Mouse (Mus musculus): ENCODE measurements around the gene Eif2s1. TPM values are rescaled to one million over a fixed set of nuclear protein-coding genes. Genes with fewer than 3 reads are reported as not detected.
"Not testable (repeated sequence)": the region's sequence is repeated elsewhere in the genome, so short reads cannot be mapped to it uniquely, and the experiment has no call there.

The Eif2s1 gene
- total RNA-seq, 2 experiments from 2014 or later, result 52.5 to 90.0 TPM

DNA sequence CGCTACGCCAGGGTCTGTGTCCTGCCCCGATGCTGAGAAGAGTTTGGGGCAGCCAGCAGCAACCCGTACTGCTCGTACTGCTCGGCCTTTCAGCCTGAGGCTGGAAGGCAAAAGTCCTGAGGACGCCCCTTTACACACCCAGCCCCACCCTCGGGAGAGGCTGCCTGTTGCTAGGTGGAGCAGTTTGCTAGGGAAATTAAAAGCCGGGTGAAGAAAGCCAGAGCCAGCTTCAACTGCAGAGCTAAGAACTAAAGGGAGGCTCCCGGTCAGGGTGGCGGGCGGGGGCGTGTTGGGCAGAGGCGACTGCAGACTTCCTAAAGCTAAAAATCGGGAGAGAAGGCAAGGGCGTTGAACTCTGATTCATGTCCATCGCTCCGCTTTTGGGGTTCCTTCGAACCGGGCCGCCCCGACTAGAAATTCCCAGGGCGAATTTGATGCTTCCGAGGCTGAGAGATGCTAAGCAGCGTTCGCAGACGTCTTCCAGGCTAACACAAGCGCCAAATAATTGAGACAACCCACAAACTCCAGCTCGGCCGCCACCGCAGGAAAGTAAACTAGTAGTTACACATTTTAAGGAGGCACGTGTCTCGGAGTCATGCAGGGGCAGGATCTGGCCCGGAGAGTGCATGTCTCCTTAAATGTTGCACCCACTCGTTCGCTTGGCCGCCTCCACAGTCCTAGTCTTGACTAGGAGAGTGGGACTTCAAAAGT, 50.2 kb downstream of the Eif2s1 start:
- ATAC-seq (ENCODE audit: poor library complexity, severe bottlenecking), result peak; percentile 49

DNA sequence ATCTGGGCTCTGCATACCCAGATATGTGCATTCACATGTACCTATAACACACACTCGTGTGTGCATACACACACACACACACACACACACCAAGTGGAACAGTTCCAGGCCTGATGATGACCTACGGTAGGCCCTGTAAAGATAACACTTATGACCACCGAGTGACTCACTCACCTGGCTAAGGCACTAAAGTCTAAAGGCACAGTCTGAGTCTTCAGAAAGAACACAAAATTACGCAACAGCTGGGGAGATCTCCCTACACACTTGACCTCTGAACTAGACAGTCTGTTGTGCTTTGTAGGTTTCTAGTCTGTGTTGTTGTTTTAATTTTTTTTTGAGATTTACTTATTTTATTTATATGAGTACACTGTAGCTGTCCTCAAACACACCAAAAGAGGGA, 52.8 kb downstream of the Eif2s1 start:
- ATAC-seq (ENCODE audit: poor library complexity, severe bottlenecking), result no peak

DNA sequence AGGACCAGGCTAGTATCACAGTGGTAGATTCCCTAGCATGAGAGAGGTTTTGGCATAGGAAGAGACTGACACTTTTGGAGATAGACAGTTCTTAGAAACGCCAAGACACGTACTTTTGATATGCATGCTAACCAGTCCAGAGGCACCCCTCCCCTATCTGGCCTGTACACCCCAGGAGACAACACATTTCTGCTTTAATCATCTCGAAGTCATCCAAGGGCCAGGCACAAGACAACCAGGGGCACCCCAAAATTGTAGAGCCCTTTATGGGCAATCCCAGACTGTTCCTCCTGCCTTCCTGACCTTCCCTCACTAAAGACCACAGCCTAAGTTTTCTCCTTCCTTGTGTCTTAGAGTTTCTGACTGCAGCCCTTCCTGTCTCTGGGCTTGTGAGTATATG, 53.9 kb downstream of the Eif2s1 start:
- ATAC-seq (ENCODE audit: poor library complexity, severe bottlenecking), result no peak

DNA sequence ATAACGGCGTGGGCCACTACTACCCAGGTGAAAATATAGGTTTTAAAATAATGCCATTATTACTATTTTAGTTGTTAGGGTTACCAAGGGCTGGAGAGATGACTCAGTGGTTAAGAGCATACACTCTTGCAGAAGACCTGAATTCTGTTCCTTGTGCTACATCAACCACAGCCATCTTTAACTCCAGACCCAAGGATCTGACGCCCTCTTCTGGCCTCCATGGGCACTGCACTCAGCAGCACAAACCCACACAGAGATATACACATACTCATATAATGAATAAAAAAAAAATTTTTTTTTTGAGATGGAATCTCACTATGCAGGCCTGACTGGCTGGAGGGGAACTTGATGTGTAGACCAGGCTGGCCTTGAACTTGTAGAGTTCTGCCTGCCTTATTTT, 54.7 kb downstream of the Eif2s1 start:
- no peak for ATAC-seq (ENCODE audit: poor library complexity, severe bottlenecking)

DNA sequence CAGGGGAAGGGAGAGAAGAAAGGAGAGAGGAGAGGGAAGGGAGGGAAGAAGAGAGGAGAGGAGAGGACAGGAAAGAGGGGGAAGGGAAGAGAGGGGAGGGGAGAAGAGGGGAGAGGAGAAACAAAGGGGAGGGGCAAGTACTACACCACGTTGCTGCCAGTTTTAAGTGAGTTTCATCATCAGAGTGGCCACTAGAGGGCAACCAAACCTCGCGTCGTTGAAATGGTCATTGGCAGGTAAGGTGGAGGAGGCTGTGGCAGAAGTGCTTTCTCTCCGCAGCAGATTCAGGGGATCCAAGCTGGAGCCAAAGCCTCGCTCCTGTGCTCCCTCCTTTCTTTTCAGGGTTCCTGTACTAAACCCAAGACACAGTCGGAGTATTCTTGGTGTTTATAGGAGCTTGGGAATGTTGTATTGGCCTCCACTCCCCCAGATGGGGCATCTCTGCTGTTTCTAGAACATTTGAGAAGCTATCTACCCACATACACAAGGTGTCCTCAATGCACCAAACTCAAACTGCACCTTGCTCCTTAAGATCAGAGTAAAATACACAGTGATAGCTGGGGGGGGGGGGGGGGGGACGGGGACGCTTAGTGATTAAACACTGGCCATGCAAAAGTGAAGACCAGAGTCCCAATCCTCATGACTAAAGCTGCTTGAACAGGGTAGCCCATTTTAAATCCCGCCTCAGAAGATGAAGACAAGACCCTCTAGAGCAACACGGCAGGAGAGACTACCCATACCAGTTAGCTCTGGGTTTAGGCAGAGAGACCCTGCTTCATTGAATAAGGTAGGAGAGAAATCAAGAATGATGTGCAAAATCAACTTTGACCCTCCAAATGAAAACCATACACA, 56.8 kb downstream of the Eif2s1 start:
- ATAC-seq (ENCODE audit: poor library complexity, severe bottlenecking), result peak; percentile 88

GRCm38 (mm10) chr12:78919079-78919712, 57.6 kb downstream of the Eif2s1 start:
- ATAC-seq (ENCODE audit: poor library complexity, severe bottlenecking), result peak; percentile 87

- ATAC-seq (ENCODE audit: poor library complexity, severe bottlenecking), result no peak
Measured at GRCm38 (mm10) chr12:78921421-78921820, 59.8 kb downstream of the Eif2s1 start.

- no peak for ATAC-seq (ENCODE audit: poor library complexity, severe bottlenecking)
Measured at GRCm38 (mm10) chr12:78922058-78922457, 60.4 kb downstream of the Eif2s1 start.

- not testable (repeated sequence) for ATAC-seq (ENCODE audit: poor library complexity, severe bottlenecking)
Measured at GRCm38 (mm10) chr12:78922977-78923376, 61.4 kb downstream of the Eif2s1 start.

DNA sequence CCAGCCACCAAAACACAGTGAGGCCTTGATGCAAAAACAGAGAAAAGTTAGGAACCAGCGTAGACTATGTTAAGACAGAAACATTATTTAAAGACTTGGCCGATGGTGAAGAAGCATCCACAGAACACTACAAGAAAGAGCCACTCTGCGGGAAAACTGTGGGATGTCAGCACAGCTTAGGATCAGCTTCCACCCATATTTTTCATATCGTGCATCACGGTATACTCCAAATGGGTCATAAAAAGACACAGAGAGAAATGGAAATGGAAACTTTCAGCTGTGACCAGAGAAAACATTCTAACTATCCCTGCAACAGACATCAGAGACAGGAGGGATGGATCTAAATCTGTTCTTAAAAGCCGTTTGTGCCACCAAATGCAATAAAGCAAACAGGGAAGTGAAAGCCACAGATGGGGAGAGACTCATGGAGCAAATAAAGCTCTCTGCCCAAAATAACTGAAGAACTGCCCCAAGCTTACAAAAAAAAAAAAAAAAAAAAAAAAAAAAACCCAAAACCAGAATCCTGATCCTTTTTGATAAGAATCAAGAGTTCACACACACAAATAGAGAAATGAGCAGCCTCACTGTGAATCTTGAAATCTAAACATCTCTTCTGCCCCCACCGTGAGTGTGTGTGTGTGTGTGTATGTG, 62.0 kb downstream of the Eif2s1 start:
- ATAC-seq (ENCODE audit: poor library complexity, severe bottlenecking), result peak; percentile 55

DNA sequence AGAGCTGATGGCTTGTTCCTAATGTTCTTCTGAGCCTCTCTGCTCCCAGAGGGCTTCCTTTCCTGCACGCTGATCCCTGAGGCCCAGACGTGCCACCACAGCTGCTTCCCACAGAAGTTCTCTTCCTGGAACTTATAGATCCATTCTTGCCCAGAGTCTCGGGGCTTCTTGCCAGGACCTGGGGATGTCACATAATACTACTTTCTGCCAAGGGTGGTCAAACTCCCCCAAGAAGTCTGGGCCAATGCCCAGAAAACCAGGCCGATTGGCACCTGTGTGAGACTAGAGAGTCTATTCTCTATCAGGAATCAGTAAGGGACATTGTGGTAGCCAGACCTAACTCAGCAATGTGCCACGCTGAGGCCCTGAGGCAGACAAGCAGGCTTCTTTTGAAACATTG, 65.7 kb downstream of the Eif2s1 start:
- no peak for ATAC-seq (ENCODE audit: poor library complexity, severe bottlenecking)

GRCm38 (mm10) chr12:78929900-78930299, 68.3 kb downstream of the Eif2s1 start:
- no peak for ATAC-seq (ENCODE audit: poor library complexity, severe bottlenecking)

DNA sequence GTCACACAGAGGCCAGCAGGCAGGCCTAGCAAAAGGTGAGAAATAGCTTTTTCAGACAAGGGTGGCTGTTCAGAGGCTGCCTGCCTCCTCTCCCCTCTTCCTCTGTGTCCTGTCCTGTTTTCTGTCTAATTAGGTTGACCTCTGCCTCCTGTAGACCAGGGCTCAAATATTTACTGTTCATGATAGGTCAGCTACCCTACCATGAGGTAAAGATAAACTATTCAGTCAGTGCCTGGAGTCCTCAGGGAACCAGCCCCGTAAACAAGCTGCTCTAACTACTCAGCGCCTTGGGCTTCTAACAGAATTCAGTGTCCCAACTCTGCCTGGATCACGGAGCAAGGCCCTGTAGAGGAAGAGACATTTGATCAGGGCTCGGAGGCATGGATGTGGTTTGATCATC, 74.9 kb downstream of the Eif2s1 start:
- no peak for ATAC-seq (ENCODE audit: poor library complexity, severe bottlenecking)

Other genes starting within 250 kb of the Eif2s1 start
- gene Fam71d, start 170.3 kb upstream of the Eif2s1 start, total RNA-seq (2015), result not detected in 2 replicates
- not detected in 2 replicates for gene Fam71d, start 170.3 kb upstream of the Eif2s1 start, total RNA-seq (2017)
- gene Mpp5, start 112.9 kb upstream of the Eif2s1 start, total RNA-seq (2015), result 5.1 and 10.1 TPM in 2 replicates
- gene Mpp5, start 112.9 kb upstream of the Eif2s1 start, total RNA-seq (2017), result 23.9 and 27.7 TPM in 2 replicates
- 114 and 122 TPM in 2 replicates for gene Atp6v1d, start 181 bp upstream of the Eif2s1 start, total RNA-seq (2015)
- 50.5 and 55.4 TPM in 2 replicates for gene Atp6v1d, start 181 bp upstream of the Eif2s1 start, total RNA-seq (2017)
- gene Plek2, start 45.1 kb downstream of the Eif2s1 start, total RNA-seq (2015), result not detected in 2 replicates
- gene Plek2, start 45.1 kb downstream of the Eif2s1 start, total RNA-seq (2017), result not detected in 2 replicates
- gene Tmem229b, start 145.8 kb downstream of the Eif2s1 start, total RNA-seq (2015), result 49.1 and 55.5 TPM in 2 replicates
- gene Tmem229b, start 145.8 kb downstream of the Eif2s1 start, total RNA-seq (2017), result 67.2 and 70.6 TPM in 2 replicates
- 0.76 and 0.96 TPM in 2 replicates for gene Plekhh1, start 167.3 kb downstream of the Eif2s1 start, total RNA-seq (2015)
- gene Plekhh1, start 167.3 kb downstream of the Eif2s1 start, total RNA-seq (2017), result 0.37 and 0.98 TPM in 2 replicates
- gene Pigh, start 227.8 kb downstream of the Eif2s1 start, total RNA-seq (2015), result 17.5 and 18.2 TPM in 2 replicates
- 17.0 and 18.5 TPM in 2 replicates for gene Pigh, start 227.8 kb downstream of the Eif2s1 start, total RNA-seq (2017)